Mouse (Mus musculus): Measurements from ENCODE around the gene Hip1. TPM values are rescaled to one million over a fixed set of nuclear protein-coding genes. Genes with fewer than 3 reads are reported as not detected.
"Not testable (repeated sequence)": the region's sequence is repeated elsewhere in the genome, so short reads cannot be mapped to it uniquely, and the experiment has no call there.

Hip1 gene
- polyA plus RNA-seq, 1 experiment from 2014 or later = 66.6 TPM

DNA sequence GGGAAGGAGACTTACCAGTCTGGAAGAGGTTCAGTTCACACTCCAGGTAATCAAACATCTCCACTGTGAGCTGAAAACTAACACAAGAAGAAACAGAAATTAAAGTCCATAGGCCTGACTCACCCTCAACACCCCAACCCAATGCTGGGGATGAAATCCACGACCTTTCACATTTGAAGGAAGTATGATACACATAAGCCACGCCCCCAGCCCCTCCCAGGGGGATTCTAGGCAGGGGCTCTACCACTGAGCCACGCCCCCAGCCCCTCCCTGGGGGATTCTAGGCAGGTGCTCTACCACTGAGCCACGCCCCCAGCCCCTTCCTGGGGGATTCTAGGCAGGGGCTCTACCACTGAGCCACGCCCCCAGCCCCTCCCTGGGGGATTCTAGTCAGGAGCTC, 93.4 kb downstream of the Hip1 start:
- not testable (repeated sequence) for DNase-seq (ENCODE audit: extremely low spot score, low spot score); H3K27me3 ChIP-seq (ENCODE audit: poor library complexity, severe bottlenecking); H3K4me3 ChIP-seq; H3K27ac ChIP-seq
- H3K36me3 ChIP-seq (replicated peaks) = peaks cover 100% of the 10 kb centered on the region
- peaks cover 15% of the 10 kb centered on the region for H3K4me1 ChIP-seq
- 82% methylated on average over 5 of the region's 5 CpGs for WGBS
- peaks cover 12% of the 10 kb centered on the region for H3K9me3 ChIP-seq

DNA sequence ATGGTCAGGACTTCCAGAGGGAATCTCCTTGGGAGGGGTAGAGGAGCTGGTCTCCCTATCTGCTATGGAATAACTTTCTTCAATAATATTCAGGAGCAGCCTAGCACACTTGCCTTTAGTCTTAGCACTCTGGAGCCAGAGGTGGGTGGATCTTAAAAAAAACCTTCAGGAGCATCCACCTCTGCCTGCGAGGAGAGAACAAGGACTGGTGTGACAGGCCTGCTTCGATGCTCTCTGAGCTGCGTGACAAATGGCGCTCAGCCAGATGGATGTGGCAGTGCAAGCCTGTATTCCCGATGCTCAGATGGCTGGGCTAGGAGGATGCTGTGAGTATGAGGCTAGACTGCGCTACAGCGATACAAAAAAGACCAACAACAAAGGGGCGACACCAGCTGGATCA, 93.8 kb downstream of the Hip1 start:
- Histone ChIP-seq H3K4me3 (no peak overlapping the region), H3K27ac (no peak overlapping the region), H3K27me3 (ENCODE audit: poor library complexity, severe bottlenecking) (no peaks in the 10 kb centered on the region), H3K9me3 (peaks cover 12% of the 10 kb centered on the region), H3K4me1 (peaks cover 15% of the 10 kb centered on the region), H3K36me3 (replicated peaks) (peaks cover 100% of the 10 kb centered on the region)
- WGBS = 93% methylated on average over 8 of the region's 8 CpGs
- no peak for DNase-seq (ENCODE audit: extremely low spot score, low spot score)

GRCm38 (mm10) chr5:135445755-135446154, 99.2 kb downstream of the Hip1 start:
- WGBS = 96% methylated on average over 8 of the region's 8 CpGs
- Histone ChIP-seq H3K27me3 (ENCODE audit: poor library complexity, severe bottlenecking) (no peaks in the 10 kb centered on the region), H3K4me1 (peaks cover 6% of the 10 kb centered on the region; the same call in 1 of the 2 replicates), H3K4me3 (no peak overlapping the region), H3K27ac (no peak overlapping the region), H3K36me3 (replicated peaks) (peaks cover 100% of the 10 kb centered on the region), H3K9me3 (no peaks in the 10 kb centered on the region)
- no peak for DNase-seq (ENCODE audit: extremely low spot score, low spot score)

GRCm38 (mm10) chr5:135442430-135442829, 102.5 kb downstream of the Hip1 start:
- DNase-seq (ENCODE audit: extremely low spot score, low spot score) = no peak
- Histone ChIP-seq H3K27ac (no peak overlapping the region), H3K4me3 (no peak overlapping the region), H3K27me3 (ENCODE audit: poor library complexity, severe bottlenecking) (no peaks in the 10 kb centered on the region), H3K4me1 (no peaks in the 10 kb centered on the region), H3K9me3 (no peaks in the 10 kb centered on the region), H3K36me3 (replicated peaks) (peaks cover 98% of the 10 kb centered on the region)
- WGBS = 89% methylated on average over 7 of the region's 7 CpGs

DNA sequence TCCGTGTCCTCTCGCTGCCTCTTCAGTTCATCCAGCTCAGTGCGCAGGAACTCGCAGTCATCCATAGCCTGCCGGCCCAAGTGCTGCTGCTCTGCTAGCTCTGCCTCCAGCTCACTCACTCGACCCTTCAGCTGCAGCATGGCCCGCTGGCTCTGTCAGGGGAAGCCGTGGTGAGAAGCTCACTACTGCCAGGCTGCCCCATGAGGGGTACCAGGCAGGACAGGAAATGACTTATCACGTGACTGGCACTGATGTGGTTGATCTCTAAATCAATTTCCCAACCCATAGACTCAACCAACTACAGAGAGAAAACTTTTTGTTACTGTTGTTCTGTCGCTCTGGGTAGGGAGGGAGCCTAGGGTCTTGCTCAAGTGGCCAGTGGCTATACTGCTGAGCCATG, 109.9 kb downstream of the Hip1 start:
- Histone ChIP-seq H3K36me3 (replicated peaks) (peaks cover 96% of the 10 kb centered on the region), H3K4me1 (no peaks in the 10 kb centered on the region), H3K27ac (no peak overlapping the region), H3K9me3 (peaks cover 15% of the 10 kb centered on the region), H3K4me3 (no peak overlapping the region), H3K27me3 (ENCODE audit: poor library complexity, severe bottlenecking) (no peaks in the 10 kb centered on the region)
- no peak for DNase-seq (ENCODE audit: extremely low spot score, low spot score)
- 97% methylated on average over 10 of the region's 10 CpGs for WGBS

GRCm38 (mm10) chr5:135433861-135434260, 111.1 kb downstream of the Hip1 start:
- H3K9me3 ChIP-seq = peaks cover 15% of the 10 kb centered on the region
- H3K4me1 ChIP-seq = no peaks in the 10 kb centered on the region
- H3K27ac ChIP-seq = no peak overlapping the region
- 94% methylated on average over 4 of the region's 4 CpGs for WGBS
- H3K36me3 ChIP-seq (replicated peaks) = peaks cover 98% of the 10 kb centered on the region
- no peak overlapping the region for H3K4me3 ChIP-seq
- no peaks in the 10 kb centered on the region for H3K27me3 ChIP-seq (ENCODE audit: poor library complexity, severe bottlenecking)
- no peak for DNase-seq (ENCODE audit: extremely low spot score, low spot score)

DNA sequence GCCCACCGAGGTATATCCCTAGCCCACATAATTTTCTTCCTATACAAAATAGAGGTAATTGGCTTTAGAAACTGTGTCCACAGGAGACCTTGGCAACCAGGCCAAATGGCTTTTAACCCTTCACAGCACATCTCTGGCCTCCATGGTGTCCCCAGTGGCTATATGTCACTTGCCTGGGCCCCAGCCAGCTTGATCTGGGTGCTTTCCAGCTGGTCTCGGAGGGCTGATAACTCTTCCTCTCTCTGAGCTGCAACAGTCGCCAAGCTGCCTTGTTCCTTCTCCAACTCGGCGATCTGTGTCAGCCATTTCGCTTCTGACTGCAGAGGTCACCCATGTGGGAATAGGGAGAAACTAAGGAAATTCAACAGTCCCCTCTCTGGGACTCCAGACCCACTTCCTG, 113.8 kb downstream of the Hip1 start:
- Histone ChIP-seq H3K27me3 (ENCODE audit: poor library complexity, severe bottlenecking) (no peaks in the 10 kb centered on the region), H3K36me3 (replicated peaks) (peaks cover 98% of the 10 kb centered on the region), H3K4me3 (no peak overlapping the region), H3K9me3 (peaks cover 15% of the 10 kb centered on the region), H3K4me1 (no peaks in the 10 kb centered on the region), H3K27ac (no peak overlapping the region)
- no peak for DNase-seq (ENCODE audit: extremely low spot score, low spot score)
- WGBS = 92% methylated on average over 6 of the region's 6 CpGs

DNA sequence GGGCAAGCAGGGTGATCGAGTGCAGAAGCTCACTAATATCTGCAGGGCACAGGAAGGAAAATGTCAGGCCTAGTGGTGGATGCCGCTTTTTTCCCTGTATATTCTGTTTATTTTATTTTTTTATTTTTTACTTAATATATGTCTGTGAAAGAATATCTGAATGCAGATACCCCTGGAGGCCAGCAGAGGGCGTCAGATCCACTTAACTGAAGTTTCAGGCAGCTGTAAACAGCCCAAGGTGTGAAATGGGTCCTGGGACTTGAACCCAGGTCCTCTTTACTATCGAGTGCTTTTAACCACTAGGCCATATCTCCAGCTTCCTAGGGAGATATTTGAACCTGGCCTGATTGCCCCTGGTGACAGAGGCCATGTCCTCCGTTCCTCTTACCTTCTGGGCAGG, 116.1 kb downstream of the Hip1 start:
- Histone ChIP-seq H3K36me3 (replicated peaks) (peaks cover 98% of the 10 kb centered on the region), H3K4me3 (no peak overlapping the region), H3K4me1 (no peaks in the 10 kb centered on the region), H3K27me3 (ENCODE audit: poor library complexity, severe bottlenecking) (no peaks in the 10 kb centered on the region), H3K9me3 (no peaks in the 10 kb centered on the region; the same call in 1 of the 2 replicates), H3K27ac (no peak overlapping the region)
- WGBS = 78% methylated on average over 5 of the region's 5 CpGs
- DNase-seq (ENCODE audit: extremely low spot score, low spot score) = no peak

- Histone ChIP-seq H3K27ac (no peak overlapping the region), H3K4me1 (no peaks in the 10 kb centered on the region), H3K36me3 (replicated peaks) (peaks cover 64% of the 10 kb centered on the region), H3K27me3 (ENCODE audit: poor library complexity, severe bottlenecking) (no peaks in the 10 kb centered on the region), H3K4me3 (no peak overlapping the region), H3K9me3 (no peaks in the 10 kb centered on the region)
- no peak for DNase-seq (ENCODE audit: extremely low spot score, low spot score)
- 93% methylated on average over 9 of the region's 9 CpGs for WGBS
Observed at GRCm38 (mm10) chr5:135410266-135410665, 134.7 kb downstream of the Hip1 start.

- WGBS = 92% methylated on average over 4 of the region's 4 CpGs
- no peaks in the 10 kb centered on the region for H3K9me3 ChIP-seq
- H3K4me1 ChIP-seq = peaks cover 6% of the 10 kb centered on the region; the same call in 1 of the 2 replicates
- no peak for DNase-seq (ENCODE audit: extremely low spot score, low spot score)
- peaks cover 42% of the 10 kb centered on the region for H3K36me3 ChIP-seq (replicated peaks)
- no peak overlapping the region for H3K4me3 ChIP-seq
- no peak overlapping the region for H3K27ac ChIP-seq
- H3K27me3 ChIP-seq (ENCODE audit: poor library complexity, severe bottlenecking) = no peaks in the 10 kb centered on the region
Observed at GRCm38 (mm10) chr5:135408114-135408513, 136.8 kb downstream of the Hip1 start.

- Histone ChIP-seq H3K4me1 (peaks cover 6% of the 10 kb centered on the region; the same call in 1 of the 2 replicates), H3K4me3 (no peak overlapping the region), H3K27me3 (ENCODE audit: poor library complexity, severe bottlenecking) (no peaks in the 10 kb centered on the region), H3K9me3 (peaks cover 2% of the 10 kb centered on the region; the same call in 1 of the 2 replicates), H3K36me3 (replicated peaks) (peaks cover 18% of the 10 kb centered on the region), H3K27ac (no peak overlapping the region)
- DNase-seq (ENCODE audit: extremely low spot score, low spot score) = no peak
- WGBS = 76% methylated on average over 9 of the region's 9 CpGs
Observed at GRCm38 (mm10) chr5:135405437-135405836, 139.5 kb downstream of the Hip1 start.

- Histone ChIP-seq H3K4me1 (peaks cover 6% of the 10 kb centered on the region; the same call in 1 of the 2 replicates), H3K36me3 (replicated peaks) (peaks cover 10% of the 10 kb centered on the region), H3K4me3 (no peak overlapping the region), H3K9me3 (peaks cover 2% of the 10 kb centered on the region; the same call in 1 of the 2 replicates), H3K27ac (no peak overlapping the region), H3K27me3 (ENCODE audit: poor library complexity, severe bottlenecking) (no peaks in the 10 kb centered on the region)
- peak; percentile 47 for DNase-seq (ENCODE audit: extremely low spot score, low spot score)
- 36% methylated on average over 20 of the region's 20 CpGs for WGBS
Observed at GRCm38 (mm10) chr5:135404623-135405022, 140.3 kb downstream of the Hip1 start.

DNA sequence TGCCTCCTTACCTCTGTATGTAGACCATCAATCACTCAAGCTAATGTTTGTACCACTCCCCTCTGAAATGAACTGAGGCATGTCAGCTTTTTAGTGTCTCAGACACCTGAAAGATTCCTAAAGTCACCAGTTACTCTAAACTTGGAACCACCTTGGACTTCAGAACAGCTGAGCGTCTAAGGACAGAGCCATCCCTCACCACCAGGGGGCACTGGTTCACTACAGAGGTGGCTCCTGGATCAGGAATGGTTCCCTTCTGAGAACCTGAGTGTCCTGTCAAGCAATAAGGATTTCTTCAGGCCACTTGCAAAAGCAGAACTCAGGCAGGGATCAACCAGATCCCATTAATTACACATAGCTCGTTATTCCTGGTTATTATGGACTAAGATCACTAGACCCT, 144.7 kb downstream of the Hip1 start:
- 13% methylated on average over 2 of the region's 2 CpGs for WGBS
- no peak overlapping the region for H3K4me3 ChIP-seq
- no peak overlapping the region for H3K27ac ChIP-seq
- H3K9me3 ChIP-seq = peaks cover 2% of the 10 kb centered on the region; the same call in 1 of the 2 replicates
- DNase-seq (ENCODE audit: extremely low spot score, low spot score) = peak; percentile 71
- H3K4me1 ChIP-seq = peaks cover 6% of the 10 kb centered on the region; the same call in 1 of the 2 replicates
- H3K36me3 ChIP-seq (replicated peaks) = no peaks in the 10 kb centered on the region
- H3K27me3 ChIP-seq (ENCODE audit: poor library complexity, severe bottlenecking) = 0 out of 2 replicates have a peak, but pooled peaks cover 3% of the 10 kb centered on the region

GRCm38 (mm10) chr5:135399382-135399781, 145.5 kb downstream of the Hip1 start:
- WGBS = 77% methylated on average over 6 of the region's 6 CpGs
- DNase-seq (ENCODE audit: extremely low spot score, low spot score) = no peak
- Histone ChIP-seq H3K36me3 (replicated peaks) (no peaks in the 10 kb centered on the region), H3K9me3 (peaks cover 2% of the 10 kb centered on the region; the same call in 1 of the 2 replicates), H3K27me3 (ENCODE audit: poor library complexity, severe bottlenecking) (0 out of 2 replicates have a peak, but pooled peaks cover 3% of the 10 kb centered on the region), H3K4me3 (no peak overlapping the region), H3K4me1 (peaks cover 6% of the 10 kb centered on the region), H3K27ac (no peak overlapping the region)
